Mouse (Mus musculus) left cerebral cortex, adult 11 months (tissue): ENCODE data around the gene Chmp2b.

Source experiments
- DNase-seq: peaks from one replicate; pipeline ENCODE4 v3.0.0; 2022; ENCODE audit warnings: low spot score

Chmp2b gene

GRCm38 (mm10) chr16:65561963-65562863 lies at the start of gene Chmp2b:
Gene Chmp2b (minus strand): TSS chr16:65562726.
- peak; percentile 78 for DNase-seq

GRCm38 (mm10) chr16:65611678-65612077 lies 49.2 kb upstream of the Chmp2b start:
- DNase-seq, result no peak

- no peak for DNase-seq
These were observed 38.3 kb upstream of the Chmp2b start for GRCm38 (mm10) chr16:65600798-65601197.

GRCm38 (mm10) chr16:65586111-65586865 lies 23.8 kb upstream of the Chmp2b start:
- DNase-seq, result no peak

DNA sequence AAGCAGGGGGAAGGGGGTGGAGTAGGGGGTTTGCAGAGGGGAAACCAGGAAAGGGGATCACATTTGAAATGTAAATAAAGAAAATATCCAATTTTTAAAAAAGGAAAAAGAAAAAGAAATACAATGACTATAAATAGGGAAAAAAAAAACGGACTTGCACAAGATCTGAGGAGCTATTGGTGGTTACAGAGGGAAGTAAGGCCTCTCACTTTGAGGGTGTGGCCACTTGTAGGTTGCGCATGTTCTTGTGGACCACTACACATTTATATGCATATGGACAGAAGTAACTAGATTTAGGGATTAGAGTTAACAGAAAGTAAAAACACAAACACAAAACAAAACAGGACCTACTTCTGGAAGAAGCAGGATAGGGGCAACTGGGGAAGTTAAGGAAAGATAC lies 23.2 kb upstream of the Chmp2b start:
- no peak for DNase-seq

GRCm38 (mm10) chr16:65577298-65578029 lies 14.9 kb upstream of the Chmp2b start:
- no peak for DNase-seq

DNA sequence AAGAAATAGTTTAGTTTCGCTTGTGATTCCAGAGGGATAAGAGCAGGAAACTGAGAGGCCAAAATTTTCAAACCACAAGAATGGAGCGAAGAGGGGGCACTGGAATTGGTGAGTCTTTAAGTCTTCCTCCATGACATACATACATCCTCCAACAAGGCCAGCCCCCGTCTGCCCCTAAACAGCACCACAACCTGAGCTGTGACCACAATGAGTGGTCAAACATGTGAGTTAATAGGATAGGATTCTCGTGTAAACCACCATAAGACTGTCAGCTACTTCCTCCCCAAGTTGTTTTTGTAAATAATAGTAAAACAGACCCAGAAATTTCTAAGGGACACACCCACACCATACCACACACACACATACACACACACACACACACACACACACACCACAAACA lies 6.3 kb upstream of the Chmp2b start:
- DNase-seq, result no peak

GRCm38 (mm10) chr16:65564951-65565350 lies 2.4 kb upstream of the Chmp2b start:
- no peak for DNase-seq

DNA sequence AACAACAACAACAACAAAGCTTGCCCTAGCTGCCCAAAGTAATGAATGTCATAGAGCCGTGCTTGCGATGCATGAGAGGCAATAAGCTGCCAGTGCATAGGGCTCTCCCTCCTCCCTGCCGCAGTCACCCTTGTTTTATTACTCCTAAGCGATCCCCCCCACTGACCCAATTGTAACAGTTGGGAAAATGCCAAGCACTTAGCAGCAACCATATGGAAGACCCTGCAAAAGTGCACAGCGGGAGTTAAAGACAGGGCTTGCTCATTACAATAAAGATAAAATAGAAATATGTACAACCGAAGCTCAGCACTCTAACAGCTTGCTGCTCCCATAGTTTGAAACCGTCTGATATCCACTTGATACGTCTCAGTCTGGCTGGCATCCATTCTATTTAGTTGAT lies 1.8 kb upstream of the Chmp2b start:
- no peak for DNase-seq

- DNase-seq, result no peak
These were observed 309 bp upstream of the Chmp2b start for GRCm38 (mm10) chr16:65562864-65563206.

- no peak for DNase-seq
These were observed 1.2 kb downstream of the Chmp2b start for GRCm38 (mm10) chr16:65560996-65561962.

GRCm38 (mm10) chr16:65559591-65559990 lies 2.9 kb downstream of the Chmp2b start:
- no peak for DNase-seq

DNA sequence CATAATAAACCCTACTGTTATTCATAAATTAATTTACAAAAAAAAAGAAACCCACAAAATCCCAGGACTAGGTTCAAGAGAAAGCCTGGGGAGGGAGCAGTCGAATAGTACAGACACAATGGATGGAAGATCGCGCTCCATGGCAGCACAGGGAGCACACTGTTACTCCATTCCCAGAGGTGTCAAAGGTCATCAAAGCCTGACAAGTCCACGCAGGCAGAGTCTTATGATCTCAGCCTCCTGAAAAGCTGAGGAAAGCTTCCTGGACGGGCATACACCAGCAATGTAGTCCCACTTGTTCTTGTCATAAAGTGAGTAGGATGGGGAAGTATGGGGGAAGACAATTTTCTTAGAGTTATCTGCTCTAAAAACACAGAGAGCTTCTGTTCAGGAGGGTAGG lies 5.2 kb downstream of the Chmp2b start:
- no peak for DNase-seq

- DNase-seq, result no peak
These were observed 8.3 kb downstream of the Chmp2b start for GRCm38 (mm10) chr16:65554267-65554666.

DNA sequence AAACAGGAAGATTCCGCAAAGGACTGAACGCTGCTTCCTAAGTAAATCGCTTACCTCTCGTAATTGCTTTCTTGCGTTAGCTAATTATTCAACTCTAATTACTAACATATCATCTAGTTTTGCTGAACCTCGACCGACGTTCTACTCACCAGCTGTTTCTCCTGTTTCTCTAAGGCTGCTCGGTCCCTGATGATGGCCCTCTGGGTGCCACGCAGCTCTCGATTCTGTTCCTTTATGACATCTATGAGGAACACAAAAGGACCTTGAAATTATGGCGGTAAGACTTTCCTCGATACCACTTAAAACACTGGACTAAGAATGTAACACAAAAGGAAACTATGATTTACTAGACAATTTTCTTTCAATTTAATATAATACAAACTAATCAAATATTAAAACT lies 11.7 kb downstream of the Chmp2b start:
- no peak for DNase-seq

DNA sequence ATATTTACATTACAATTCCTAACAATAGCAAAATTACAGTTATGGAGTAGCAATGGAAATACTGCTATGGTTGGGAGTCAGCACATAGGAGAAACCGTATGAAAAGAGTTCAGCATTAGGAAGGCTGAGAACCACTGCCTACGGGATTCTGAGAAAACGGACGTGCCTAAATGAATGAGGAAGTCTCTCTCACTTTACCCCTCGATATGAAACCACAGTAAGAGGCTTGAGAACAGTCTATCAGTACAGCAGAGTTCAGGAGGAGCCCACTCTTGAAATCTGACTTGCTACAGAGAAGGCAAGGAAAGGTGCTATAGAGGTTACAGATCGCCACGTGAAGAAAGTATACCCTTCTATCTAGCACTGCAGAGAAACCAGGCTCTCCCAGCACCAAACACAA lies 13.6 kb downstream of the Chmp2b start:
- DNase-seq, result no peak

DNA sequence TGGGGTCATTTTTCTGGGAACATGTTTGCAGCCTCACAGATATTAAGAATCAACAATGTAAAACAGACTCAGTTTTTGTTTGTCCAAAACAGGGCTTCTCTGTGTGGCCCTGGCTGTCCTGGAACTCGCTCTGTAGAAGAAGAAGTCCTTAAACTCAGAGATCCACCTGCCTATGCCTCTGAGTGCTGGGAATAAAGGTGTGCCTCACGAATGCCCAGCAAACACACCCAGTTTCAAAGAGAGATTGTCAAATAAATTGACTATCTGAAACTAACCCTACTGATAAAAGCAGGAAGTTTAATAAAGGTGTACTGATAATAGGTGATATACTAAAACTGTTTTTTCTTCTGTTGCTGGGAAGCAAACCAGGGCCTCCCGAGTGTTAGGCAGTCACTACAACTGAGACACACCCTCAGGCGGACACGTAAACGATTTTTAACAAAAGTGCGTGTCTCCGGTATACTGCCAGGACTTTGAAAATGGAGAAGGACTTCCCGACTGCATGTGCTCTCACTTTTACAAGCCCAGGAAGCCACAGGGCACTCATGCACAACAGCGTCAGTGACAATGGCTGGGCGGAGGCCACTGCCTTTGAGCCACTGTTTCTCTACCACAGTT lies 18.7 kb downstream of the Chmp2b start:
- no peak for DNase-seq

DNA sequence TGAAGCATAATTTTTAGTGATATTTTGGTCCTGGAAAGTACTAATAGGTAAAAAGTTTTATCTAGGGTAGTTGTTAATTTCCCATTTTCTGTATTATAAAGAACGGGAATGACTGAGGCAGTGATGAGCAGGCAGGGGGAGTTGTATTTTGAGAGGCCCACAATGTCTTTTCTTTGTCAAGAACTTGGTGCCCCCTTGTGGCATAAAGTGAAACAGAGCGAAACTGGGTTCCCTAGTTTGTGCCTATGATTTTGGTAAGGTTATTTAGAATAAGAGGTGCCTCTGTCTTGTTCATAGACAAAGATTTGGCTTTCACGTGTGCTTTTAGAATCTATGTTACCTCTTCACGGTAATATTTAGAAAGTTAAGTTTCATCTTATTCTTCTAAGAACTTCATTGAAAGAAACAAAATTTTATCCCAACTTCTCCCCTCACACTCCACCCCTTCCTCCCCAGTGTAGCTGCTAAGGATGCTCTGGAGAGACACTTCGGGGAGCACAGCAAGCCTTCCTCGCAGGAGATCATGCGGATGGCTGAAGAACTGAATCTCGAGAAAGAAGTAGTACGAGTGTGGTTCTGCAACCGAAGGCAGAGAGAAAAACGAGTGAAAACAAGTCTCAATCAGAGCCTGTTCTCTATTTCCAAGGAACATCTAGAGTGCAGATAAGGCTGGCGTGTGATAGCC lies 29.1 kb downstream of the Chmp2b start:
- DNase-seq, result peak; percentile 44

GRCm38 (mm10) chr16:65531663-65532062 lies 30.9 kb downstream of the Chmp2b start:
- DNase-seq, result peak; percentile 44

DNA sequence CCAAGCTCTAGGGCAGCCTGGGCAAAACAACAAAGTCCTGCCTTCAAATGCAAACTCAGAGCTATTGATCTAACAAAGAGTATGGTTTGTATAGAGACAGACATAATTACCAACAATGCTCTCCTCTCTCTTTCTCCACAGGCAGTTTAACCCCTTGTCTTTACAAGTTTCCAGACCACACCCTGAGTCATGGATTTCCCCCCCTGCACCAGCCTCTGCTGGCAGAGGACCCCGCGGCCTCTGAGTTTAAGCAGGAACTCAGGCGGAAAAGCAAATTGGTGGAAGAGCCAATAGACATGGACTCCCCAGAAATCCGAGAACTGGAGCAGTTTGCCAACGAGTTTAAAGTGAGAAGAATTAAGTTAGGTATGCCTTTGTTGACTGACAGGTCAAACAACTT lies 32.9 kb downstream of the Chmp2b start:
- no peak for DNase-seq
